Mouse (Mus musculus): ENCODE data around the gene F11. TPM values are rescaled to one million over a fixed set of nuclear protein-coding genes. Genes with fewer than 3 reads are reported as not detected.

F11 gene
- total and polyA plus RNA-seq, 3 experiments, result not detected

- Histone ChIP-seq H3K36me3 (ENCODE audit: control insufficient read depth in 1 of 2, insufficient read depth in 2 of 2, low read length in 2 of 2) (no peaks in the 10 kb centered on the region), H3K27ac (ENCODE audit: control insufficient read depth, low read depth, low read length) (no peak overlapping the region), H3K9ac (ENCODE audit: control insufficient read depth, low read depth, low read length, poor library complexity, severe bottlenecking) (no peak overlapping the region), H3K4me1 (ENCODE audit: control insufficient read depth in 1 of 2, insufficient read depth in 2 of 2, low read length in 2 of 2) (no peaks in the 10 kb centered on the region), H3K4me3 (ENCODE audit: control insufficient read depth in 1 of 2, insufficient read depth in 1 of 2, low read depth in 2 of 2, low read length in 2 of 2) (no peak overlapping the region), H3K79me2 (ENCODE audit: control insufficient read depth, insufficient read depth, low read length, poor library complexity) (no peaks in the 10 kb centered on the region), H3K27me3 (ENCODE audit: control insufficient read depth in 1 of 2, insufficient read depth in 2 of 2, low read length in 2 of 2) (no peaks in the 10 kb centered on the region), H3K9me3 (replicated peaks; ENCODE audit: insufficient read depth, low read length) (no peaks in the 10 kb centered on the region)
- no peak for DNase-seq (ENCODE audit: low read depth, low spot score)
- TF ChIP-seq TCF12 (IDR thresholded peaks at IDR 0.05; ENCODE audit: low read depth, low read length), result no peak
- TF ChIP-seq JUND (IDR thresholded peaks at IDR 0.05; ENCODE audit: low read depth, low read length), result no peak
- TF ChIP-seq CHD1 (IDR thresholded peaks at IDR 0.05; ENCODE audit: low read depth, low read length), result no peak
- no peak for TF ChIP-seq TBP (IDR thresholded peaks at IDR 0.05; ENCODE audit: low read depth, low read length)
- TF ChIP-seq KAT2A (conservative IDR thresholded peaks at IDR 0.05; ENCODE audit: low read depth, low read length), result no peak
- TF ChIP-seq SMC3 (IDR thresholded peaks at IDR 0.05; ENCODE audit: low read depth, low read length), result no peak
- no peak for TF ChIP-seq MAZ (IDR thresholded peaks at IDR 0.05; ENCODE audit: low read depth, low read length)
- no peak for TF ChIP-seq E2F4 (IDR thresholded peaks at IDR 0.05; ENCODE audit: borderline replicate concordance, low read depth, low read length)
- no peak for TF ChIP-seq ZMIZ1 (IDR thresholded peaks at IDR 0.05; ENCODE audit: low read depth, low read length)
- no peak for TF ChIP-seq GABPA (IDR thresholded peaks at IDR 0.05; ENCODE audit: low read depth, low read length)
- no peak for TF ChIP-seq MAFK (IDR thresholded peaks at IDR 0.05; ENCODE audit: borderline replicate concordance, low read depth, low read length)
- no peak for TF ChIP-seq MAX (IDR thresholded peaks at IDR 0.05; ENCODE audit: low read length)
Observed at GRCm38 (mm10) chr8:45195954-45196526, 65.8 kb downstream of the F11 start.

Other genes with a start within 250 kb of the F11 start
- gene Mtnr1a, start 192.9 kb downstream of the F11 start, total RNA-seq (2012; rRNA removed), result not detected in 2 replicates
- gene Mtnr1a, start 192.9 kb downstream of the F11 start, polyA plus RNA-seq (2012; ENCODE audit: insufficient read depth in 1 of 2, insufficient read length in 2 of 2, low read depth in 1 of 2, low replicate concordance in 2 of 2, missing spikeins in 1 of 2), result under 1 TPM in 1 of 2 experiments, not detected in 1; 0.28 TPM
- not detected in 2 replicates for gene Klkb1, start 32.8 kb upstream of the F11 start, total RNA-seq (2012; rRNA removed)
- not detected for gene Klkb1, start 32.8 kb upstream of the F11 start, polyA plus RNA-seq (2012; ENCODE audit: insufficient read depth in 1 of 2, insufficient read length in 2 of 2, low read depth in 1 of 2, low replicate concordance in 2 of 2, missing spikeins in 1 of 2)
- gene Gm45753, start 46.4 kb upstream of the F11 start, total RNA-seq (2012; rRNA removed), result not detected in 2 replicates
- not detected for gene Gm45753, start 46.4 kb upstream of the F11 start, polyA plus RNA-seq (2012; ENCODE audit: insufficient read depth in 1 of 2, insufficient read length in 2 of 2, low read depth in 1 of 2, low replicate concordance in 2 of 2, missing spikeins in 1 of 2)
- gene Cyp4v3, start 71.2 kb upstream of the F11 start, total RNA-seq (2012; rRNA removed), result not detected in 2 replicates
- not detected for gene Cyp4v3, start 71.2 kb upstream of the F11 start, polyA plus RNA-seq (2012; ENCODE audit: insufficient read depth in 1 of 2, insufficient read length in 2 of 2, low read depth in 1 of 2, low replicate concordance in 2 of 2, missing spikeins in 1 of 2)
- gene Fam149a, start 120.3 kb upstream of the F11 start, total RNA-seq (2012; rRNA removed), result not detected in 2 replicates
- not detected for gene Fam149a, start 120.3 kb upstream of the F11 start, polyA plus RNA-seq (2012; ENCODE audit: insufficient read depth in 1 of 2, insufficient read length in 2 of 2, low read depth in 1 of 2, low replicate concordance in 2 of 2, missing spikeins in 1 of 2)
- gene Tlr3, start 149.0 kb upstream of the F11 start, total RNA-seq (2012; rRNA removed), result not detected in 2 replicates
- gene Tlr3, start 149.0 kb upstream of the F11 start, polyA plus RNA-seq (2012; ENCODE audit: insufficient read depth in 1 of 2, insufficient read length in 2 of 2, low read depth in 1 of 2, low replicate concordance in 2 of 2, missing spikeins in 1 of 2), result under 1 TPM in 1 of 2 experiments, not detected in 1; 0.15 TPM
- not detected in 2 replicates for gene Sorbs2, start 245.8 kb upstream of the F11 start, total RNA-seq (2012; rRNA removed)
- gene Sorbs2, start 245.8 kb upstream of the F11 start, polyA plus RNA-seq (2012; ENCODE audit: insufficient read depth in 1 of 2, insufficient read length in 2 of 2, low read depth in 1 of 2, low replicate concordance in 2 of 2, missing spikeins in 1 of 2), result not detected